Mouse (Mus musculus): ENCODE data around the gene Clvs2.

DNA sequence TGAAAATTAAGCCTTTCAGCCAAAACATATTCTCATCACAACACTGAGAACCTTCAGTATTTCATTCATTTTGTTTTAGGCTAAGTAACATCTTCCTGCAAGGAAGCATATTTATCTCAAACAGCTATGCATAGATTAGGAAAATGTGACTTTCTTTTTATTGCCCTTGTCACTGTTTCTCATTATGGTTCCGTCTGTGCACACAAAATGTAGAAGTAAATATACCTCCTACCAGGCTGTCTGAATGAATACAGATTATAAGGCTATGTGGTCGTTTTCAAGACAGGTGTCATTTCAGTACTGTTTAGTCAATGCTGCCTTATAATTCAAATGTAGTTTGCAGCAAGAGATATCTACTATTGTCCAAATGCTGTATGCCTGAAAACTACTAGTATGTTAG is 35.8 kb downstream of the Clvs2 start:
- TF ChIP-seq CTCF (conservative IDR thresholded peaks at IDR 0.05; ENCODE audit: low read length) = no peak
- TF ChIP-seq POU5F1 (IDR thresholded peaks at IDR 0.05; ENCODE audit: borderline replicate concordance, low read length) = no peak
- no peak for TF ChIP-seq NANOG (IDR thresholded peaks at IDR 0.05; ENCODE audit: borderline replicate concordance, low read length)

Data from E14TG2a.4 (cell line).